Mouse (Mus musculus) thymus, adult 2 months (tissue): ENCODE measurements around the gene Acot2.
"Not testable (repeated sequence)": the region's sequence is repeated elsewhere in the genome, so short reads cannot be mapped to it uniquely, and the experiment has no call there.

Experiments
- CTCF ChIP-seq: fragments of 200-500 bp; IDR thresholded peaks from 2 replicates; pipeline ENCODE4 v1.5.1; 2012; ENCODE audit warnings: mild to moderate bottlenecking, control low read depth, low read length, moderate library complexity, borderline replicate concordance; ENCODE audit not compliant: control insufficient read depth, poor library complexity, insufficient read depth; ENCODE audit errors: extremely low read depth
- POLR2A ChIP-seq: fragments of 200-500 bp; IDR thresholded peaks from 2 replicates; pipeline ENCODE4 v1.6.1; 2012; ENCODE audit warnings: mild to moderate bottlenecking, low read length, control low read depth, moderate library complexity; ENCODE audit not compliant: control insufficient read depth, poor library complexity, insufficient read depth; ENCODE audit errors: extremely low read depth

DNA sequence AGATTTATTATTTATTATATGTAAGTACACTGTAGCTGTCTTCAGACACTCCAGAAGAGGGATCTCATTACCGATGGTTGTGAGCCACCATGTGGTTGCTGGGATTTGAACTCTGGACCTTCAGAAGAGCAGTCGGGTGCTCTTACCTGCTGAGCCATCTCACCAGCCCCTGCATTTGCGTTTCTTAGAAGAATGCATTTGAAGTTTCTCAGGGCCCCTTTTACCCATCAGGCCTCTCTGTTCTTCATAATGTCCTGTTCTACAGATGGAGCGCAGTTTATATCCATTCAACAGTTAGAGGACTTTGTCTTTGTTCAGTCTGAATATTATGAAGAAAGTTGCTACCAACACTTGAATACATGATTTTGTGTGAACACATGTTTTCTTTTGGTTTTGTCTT lies 34.6 kb downstream of the Acot2 start:
- TF ChIP-seq CTCF, POLR2A: not testable (repeated sequence)
